Mouse (Mus musculus) frontal cortex, postnatal 36 days (tissue): ENCODE measurements around the gene Arl4c.

Experiments used
- DNase-seq, 2 experiments: peaks; one replicate each; pipeline ENCODE4 v3.0.0; 2022; ENCODE audit warnings: low spot score in 2 of 2

Gene Arl4c

GRCm38 (mm10) chr1:88701870-88702661 lies at the start of gene Arl4c:
Arl4c (minus strand) TSS chr1:88702221.
- peak; percentile 79 to 83 for DNase-seq

- no peak for DNase-seq
Measured at GRCm38 (mm10) chr1:88751332-88751731, 49.3 kb upstream of the Arl4c start.

- no peak for DNase-seq
Measured at GRCm38 (mm10) chr1:88750576-88750975, 48.6 kb upstream of the Arl4c start.

GRCm38 (mm10) chr1:88750126-88750525 lies 48.1 kb upstream of the Arl4c start:
- peak in 1 of 2 experiments; percentile 13 for DNase-seq

- no peak for DNase-seq
Measured at GRCm38 (mm10) chr1:88749106-88749505, 47.1 kb upstream of the Arl4c start.

- peak; percentile 83 to 88 for DNase-seq
Measured at GRCm38 (mm10) chr1:88745256-88745655, 43.2 kb upstream of the Arl4c start.

GRCm38 (mm10) chr1:88744261-88744660 lies 42.2 kb upstream of the Arl4c start:
- DNase-seq = no peak

- peak; percentile 46 to 65 for DNase-seq
Measured at GRCm38 (mm10) chr1:88742372-88742771, 40.4 kb upstream of the Arl4c start.

GRCm38 (mm10) chr1:88739546-88739945 lies 37.5 kb upstream of the Arl4c start:
- no peak for DNase-seq

GRCm38 (mm10) chr1:88738931-88739330 lies 36.9 kb upstream of the Arl4c start:
- peak in 1 of 2 experiments; percentile 42 for DNase-seq

GRCm38 (mm10) chr1:88729496-88729895 lies 27.5 kb upstream of the Arl4c start:
- no peak for DNase-seq

GRCm38 (mm10) chr1:88727369-88727768 lies 25.3 kb upstream of the Arl4c start:
- DNase-seq = no peak

- DNase-seq = no peak
Measured at GRCm38 (mm10) chr1:88725716-88726115, 23.7 kb upstream of the Arl4c start.

GRCm38 (mm10) chr1:88720626-88721229 lies 18.7 kb upstream of the Arl4c start:
- DNase-seq = no peak

- DNase-seq = peak; percentile 45 to 76
Measured at GRCm38 (mm10) chr1:88718563-88718962, 16.5 kb upstream of the Arl4c start.

- DNase-seq = no peak
Measured at GRCm38 (mm10) chr1:88717736-88718135, 15.7 kb upstream of the Arl4c start.

GRCm38 (mm10) chr1:88712011-88712410 lies 10.0 kb upstream of the Arl4c start:
- DNase-seq = no peak

- DNase-seq = no peak
Measured at GRCm38 (mm10) chr1:88708646-88709305, 6.8 kb upstream of the Arl4c start.

- DNase-seq = no peak
Measured at GRCm38 (mm10) chr1:88708191-88708590, 6.2 kb upstream of the Arl4c start.

- DNase-seq = no peak
Measured at GRCm38 (mm10) chr1:88707536-88707935, 5.5 kb upstream of the Arl4c start.

- peak; percentile 90 to 92 for DNase-seq
Measured at GRCm38 (mm10) chr1:88705799-88706198, 3.8 kb upstream of the Arl4c start.

GRCm38 (mm10) chr1:88705050-88705449 lies 3.0 kb upstream of the Arl4c start:
- no peak for DNase-seq
